Mouse (Mus musculus) liver, postnatal 0 days (tissue): Measurements from ENCODE around the gene Trabd.

ENCODE experiments used
- CTCF ChIP-seq: sonication (generic); IDR thresholded peaks from 2 replicates; pipeline ENCODE4 v1.5.1; 2016; ENCODE audit warnings: antibody characterized with exemption, low read depth
- EP300 ChIP-seq: IDR thresholded peaks from 2 replicates; pipeline ENCODE4 v1.6.1; 2016; ENCODE audit warnings: antibody characterized with exemption, low read depth, mild to moderate bottlenecking

- TF ChIP-seq CTCF: no peak
- TF ChIP-seq EP300: no peak
Measured at GRCm38 (mm10) chr15:89106073-89106472, 31.1 kb downstream of the Trabd start.
